8 mouse cellular contexts compared by ENCODE assay signal in genomic region chr19:46572548-46572947, GRCm38 (mm10). TPM values are rescaled to one million over a fixed set of nuclear protein-coding genes. Genes with fewer than 3 reads are reported as not detected.
DNase-seq lines count a peak whose midpoint lies in the region; ATAC-seq and TF ChIP-seq lines count a peak whose summit lies in the region.

No protein-coding gene starts in this region.

- no peak for DNase-seq in cerebellum, postnatal 10 days
- no peak for DNase-seq in thymus, adult 2 months
- DNase-seq in thymus, postnatal 4 days: no peak
- DNase-seq in cerebellum, postnatal 14 days: no peak
- no peak for DNase-seq in layer of hippocampus, adult 11-12 months (ENCODE audit: low spot score)

- ATAC-seq in cerebellum, adult (ENCODE audit: insufficient number of reproducible peaks, low FRiP score, low TSS enrichment): peak; percentile 5; the same call in 1 of the 2 replicates
- no peak for ATAC-seq in limb, embryonic 13.5 days (ENCODE audit: low FRiP score, low read depth)
- ATAC-seq in neural tube, embryonic 13.5 days (ENCODE audit: low read depth): peak; percentile 54

- peaks cover 9% of the 10 kb centered on the region for H3K4me1 ChIP-seq in thymus, adult 2 months (replicated peaks; ENCODE audit: control insufficient read depth, insufficient read depth, low read length)
- H3K4me1 ChIP-seq in limb, embryonic 13.5 days: peaks cover 22% of the 10 kb centered on the region
- H3K4me1 ChIP-seq in neural tube, embryonic 13.5 days (replicated peaks): peaks cover 30% of the 10 kb centered on the region

- WGBS in thymus, adult 2 months: under 1% methylated on average over 17 of the region's 17 CpGs
- WGBS in limb, embryonic 13.5 days: 0% methylated on average over 16 of the region's 17 CpGs
- 0% methylated on average over 17 of the region's 17 CpGs for WGBS in neural tube, embryonic 13.5 days

- TF ChIP-seq CTCF in thymus, adult 2 months (IDR thresholded peaks at IDR 0.05; ENCODE audit: borderline replicate concordance, control insufficient read depth, extremely low read depth, insufficient read depth, low read length, poor library complexity): no peak

- no peaks in the 10 kb centered on the region for H3K9me3 ChIP-seq in limb, embryonic 13.5 days
- H3K9me3 ChIP-seq in neural tube, embryonic 13.5 days: no peaks in the 10 kb centered on the region

- peak overlapping the region; percentile 81 for H3K9ac ChIP-seq in limb, embryonic 13.5 days
- H3K9ac ChIP-seq in neural tube, embryonic 13.5 days: peak overlapping the region; percentile 93

- H3K27ac ChIP-seq in thymus, adult 2 months (ENCODE audit: control insufficient read depth, insufficient read depth, low read length): no peak overlapping the region
- H3K27ac ChIP-seq in limb, embryonic 13.5 days: peak overlapping the region; percentile 70; the same call in 1 of the 2 replicates
- H3K27ac ChIP-seq in neural tube, embryonic 13.5 days (replicated peaks): peak overlapping the region; percentile 89

- H3K4me2 ChIP-seq in limb, embryonic 13.5 days (replicated peaks): peak overlapping the region; percentile 78
- peak overlapping the region; percentile 91 for H3K4me2 ChIP-seq in neural tube, embryonic 13.5 days

- no peak for TF ChIP-seq POLR2A in thymus, adult 2 months (IDR thresholded peaks at IDR 0.05; ENCODE audit: control insufficient read depth, extremely low read depth, insufficient read depth, low read length, poor library complexity)

- H3K27me3 ChIP-seq in thymus, adult 2 months (ENCODE audit: control insufficient read depth, insufficient read depth, low read length): no peaks in the 10 kb centered on the region
- no peaks in the 10 kb centered on the region for H3K27me3 ChIP-seq in limb, embryonic 13.5 days
- no peaks in the 10 kb centered on the region for H3K27me3 ChIP-seq in neural tube, embryonic 13.5 days

- H3K4me3 ChIP-seq in thymus, adult 2 months (ENCODE audit: control insufficient read depth, insufficient read depth, low read length): peak overlapping the region; percentile 58
- H3K4me3 ChIP-seq in limb, embryonic 13.5 days: peak overlapping the region; percentile 84
- H3K4me3 ChIP-seq in neural tube, embryonic 13.5 days: peak overlapping the region; percentile 85

- H3K36me3 ChIP-seq in thymus, adult 2 months (ENCODE audit: control insufficient read depth, insufficient read depth, low read length): no peaks in the 10 kb centered on the region
- H3K36me3 ChIP-seq in limb, embryonic 13.5 days: peaks cover 2% of the 10 kb centered on the region
- H3K36me3 ChIP-seq in neural tube, embryonic 13.5 days: peaks cover 2% of the 10 kb centered on the region; the same call in 1 of the 2 replicates

RNA-seq across cellular contexts. Expression of gene Arl3, which starts 0.5 kb away (rescaled TPM):
- 17.0 and 21.6 TPM in 2 replicates for polyA plus RNA-seq in thymus, adult 2 months (2012; rRNA removed)
- polyA plus RNA-seq in limb, embryonic 13.5 days (2015; fragmentation: Nextera tagmentation; extraction: Ambion mirVana): 178 and 183 TPM in 2 replicates
- polyA plus RNA-seq in neural tube, embryonic 13.5 days (2015; fragmentation: Nextera tagmentation; extraction: Ambion mirVana): 208 and 217 TPM in 2 replicates

RNA-seq across cellular contexts. Expression of gene Sfxn2, which starts 0.6 kb away (rescaled TPM):
- 5.6 and 6.5 TPM in 2 replicates for polyA plus RNA-seq in thymus, adult 2 months (2012; rRNA removed)
- 27.8 and 28.1 TPM in 2 replicates for polyA plus RNA-seq in limb, embryonic 13.5 days (2015; fragmentation: Nextera tagmentation; extraction: Ambion mirVana)
- 10.6 and 12.9 TPM in 2 replicates for polyA plus RNA-seq in neural tube, embryonic 13.5 days (2015; fragmentation: Nextera tagmentation; extraction: Ambion mirVana)

RNA-seq across cellular contexts. Expression of gene Wbp1l, which starts 26.3 kb away (rescaled TPM):
- 77.0 and 87.8 TPM in 2 replicates for polyA plus RNA-seq in thymus, adult 2 months (2012; rRNA removed)
- 47.7 and 49.9 TPM in 2 replicates for polyA plus RNA-seq in limb, embryonic 13.5 days (2015; fragmentation: Nextera tagmentation; extraction: Ambion mirVana)
- polyA plus RNA-seq in neural tube, embryonic 13.5 days (2015; fragmentation: Nextera tagmentation; extraction: Ambion mirVana): 38.0 and 43.2 TPM in 2 replicates
